Mouse (Mus musculus) heart, postnatal 10 days (tissue): ENCODE results near the gene Gm21083. TPM values are rescaled to one million over a fixed set of nuclear protein-coding genes. Genes with fewer than 3 reads are reported as not detected.
"Not testable (repeated sequence)": the region's sequence is repeated elsewhere in the genome, so short reads cannot be mapped to it uniquely, and the experiment has no call there.

Source experiments
- DNase-seq, 2 experiments: peaks; one replicate each; pipeline ENCODE4 v3.0.0; 2021
- intact Hi-C: fragments of 180-260 bp; cut with DNase I; formaldehyde crosslinking; loops from one replicate; pipeline ENCODE4 v1.15.1; 2025
- total RNA-seq, 2 experiments: library from RNA; stranded (reverse); gene quantifications; 2 replicates each; pipeline ENCODE4 v1.2.3; 2021

Gene Gm21083
- total RNA-seq, result not detected

- intact Hi-C loops, DNase-seq: not testable (repeated sequence)
Observed at GRCm38 (mm10) chr5:15577033-15577432, at the start of gene Gm21083. Gene Gm21083 (plus strand): TSS chr5:15577333.

GRCm38 (mm10) chr5:15529122-15529521 lies 48.0 kb upstream of the Gm21083 start, which contains the start of gene Gm21190:
Gene Gm21190 (minus strand): TSS chr5:15529222.
- DNase-seq, intact Hi-C loops: not testable (repeated sequence)

GRCm38 (mm10) chr5:15548642-15549041 lies 28.5 kb upstream of the Gm21083 start:
- intact Hi-C loops, result loop anchor here (5.0 kb wide), 1 partner anchor 39 kb away; no protein-coding TSS in a partner anchor
- not testable (repeated sequence) for DNase-seq

- not testable (repeated sequence) for DNase-seq
- intact Hi-C loops, result loop anchor here (5.0 kb wide), 1 partner anchor 38 kb away; no protein-coding TSS in a partner anchor
Observed at GRCm38 (mm10) chr5:15549134-15549533, 28.0 kb upstream of the Gm21083 start.

- intact Hi-C loops, result loop anchor here (5.0 kb wide), 1 partner anchor 38 kb away; no protein-coding TSS in a partner anchor
Observed at GRCm38 (mm10) chr5:15549606-15550005, 27.5 kb upstream of the Gm21083 start.

GRCm38 (mm10) chr5:15558654-15559053 lies 18.5 kb upstream of the Gm21083 start:
- peak; percentile 7 to 14 for DNase-seq
- intact Hi-C loops, result not testable (repeated sequence)

More at GRCm38 (mm10) chr5:15549606-15550005, 27.5 kb upstream of the Gm21083 start:
- peak in 1 of 2 experiments; percentile 23 for DNase-seq

- intact Hi-C loops, DNase-seq: not testable (repeated sequence)
Observed at GRCm38 (mm10) chr5:15561425-15562264, 15.5 kb upstream of the Gm21083 start.

- intact Hi-C loops, DNase-seq: not testable (repeated sequence)
Observed at GRCm38 (mm10) chr5:15573735-15574134, 3.4 kb upstream of the Gm21083 start.

- peak; percentile 8 to 50 for DNase-seq
- intact Hi-C loops, result loop anchor here (5.0 kb wide), 1 partner anchor 39 kb away; no protein-coding TSS in a partner anchor
Observed at GRCm38 (mm10) chr5:15586351-15586750, 9.2 kb downstream of the Gm21083 start.

- DNase-seq, result peak; percentile 8 to 24
- intact Hi-C loops, result loop anchor here (5.0 kb wide), 1 partner anchor 41 kb away; no protein-coding TSS in a partner anchor
Observed at GRCm38 (mm10) chr5:15588291-15588690, 11.2 kb downstream of the Gm21083 start.

GRCm38 (mm10) chr5:15590635-15591034 lies 13.5 kb downstream of the Gm21083 start:
- DNase-seq, intact Hi-C loops: not testable (repeated sequence)

- intact Hi-C loops, DNase-seq: not testable (repeated sequence)
Observed at GRCm38 (mm10) chr5:15591577-15591976, 14.4 kb downstream of the Gm21083 start.

- intact Hi-C loops, DNase-seq: not testable (repeated sequence)
Observed at GRCm38 (mm10) chr5:15598831-15599230, 21.7 kb downstream of the Gm21083 start.

- intact Hi-C loops, result not testable (repeated sequence)
- peak; percentile 6 to 12 for DNase-seq
Observed at GRCm38 (mm10) chr5:15600342-15600741, 23.2 kb downstream of the Gm21083 start.

GRCm38 (mm10) chr5:15601481-15601880 lies 24.3 kb downstream of the Gm21083 start:
- intact Hi-C loops, DNase-seq: not testable (repeated sequence)

- not testable (repeated sequence) for DNase-seq
Observed at GRCm38 (mm10) chr5:15601960-15602359, 24.8 kb downstream of the Gm21083 start.

GRCm38 (mm10) chr5:15602424-15602947 lies 25.4 kb downstream of the Gm21083 start:
- intact Hi-C loops, result not testable (repeated sequence)

More at GRCm38 (mm10) chr5:15601960-15602359, 24.8 kb downstream of the Gm21083 start:
- intact Hi-C loops, result not testable (repeated sequence)

GRCm38 (mm10) chr5:15603008-15603407 lies 25.9 kb downstream of the Gm21083 start:
- intact Hi-C loops, DNase-seq: not testable (repeated sequence)

More at GRCm38 (mm10) chr5:15602424-15602947, 25.4 kb downstream of the Gm21083 start:
- not testable (repeated sequence) for DNase-seq

- intact Hi-C loops, DNase-seq: not testable (repeated sequence)
Observed at GRCm38 (mm10) chr5:15603585-15603984, 26.5 kb downstream of the Gm21083 start.

- intact Hi-C loops, result not testable (repeated sequence)
- DNase-seq, result peak; percentile 6 to 7
Observed at GRCm38 (mm10) chr5:15606677-15607076, 29.5 kb downstream of the Gm21083 start.

GRCm38 (mm10) chr5:15610695-15611094 lies 33.6 kb downstream of the Gm21083 start:
- intact Hi-C loops, result not testable (repeated sequence)
- peak in 1 of 2 experiments; percentile 8 for DNase-seq
